Mouse (Mus musculus) small intestine, adult 2 months (tissue): ENCODE measurements around the gene Gm4792. TPM values are rescaled to one million over a fixed set of nuclear protein-coding genes. Genes with fewer than 3 reads are reported as not detected.

Experiments
- H3K27ac ChIP-seq: fragments of 200-500 bp; 2 replicates; pipeline ENCODE4 v1.5.1; 2012; ENCODE audit warnings: low read depth, low read length, control low read depth, inconsistent platforms; ENCODE audit not compliant: insufficient read depth
- H3K27me3 ChIP-seq: fragments of 200-500 bp; 2 replicates; pipeline ENCODE4 v1.6.1; 2012; ENCODE audit warnings: mild to moderate bottlenecking, moderate library complexity, low read length, inconsistent platforms; ENCODE audit not compliant: control insufficient read depth, insufficient read depth
- H3K36me3 ChIP-seq: fragments of 200-500 bp; 2 replicates; pipeline ENCODE4 v1.6.1; 2012; ENCODE audit warnings: mild to moderate bottlenecking, low read length, control low read depth, inconsistent platforms; ENCODE audit not compliant: control insufficient read depth, insufficient read depth
- H3K4me1 ChIP-seq: fragments of 200-500 bp; 2 replicates; pipeline ENCODE4 v1.6.1; 2012; ENCODE audit warnings: low read length, inconsistent platforms, mixed read lengths; ENCODE audit not compliant: control insufficient read depth, insufficient read depth, insufficient read length
- H3K4me3 ChIP-seq: fragments of 200-500 bp; 2 replicates; pipeline ENCODE4 v1.5.1; 2012; ENCODE audit warnings: low read depth, mild to moderate bottlenecking, control low read depth, inconsistent platforms, low read length, moderate library complexity
- CTCF ChIP-seq: fragments of 200-500 bp; IDR thresholded peaks from 2 replicates; pipeline ENCODE4 v1.5.1; 2012; ENCODE audit warnings: low read depth, mild to moderate bottlenecking, control low read depth, inconsistent platforms, low read length, moderate library complexity, mixed read lengths; ENCODE audit not compliant: insufficient replicate concordance, insufficient read length; ENCODE audit errors: extremely low read depth
- POLR2A ChIP-seq: fragments of 200-500 bp; IDR thresholded peaks from 2 replicates; pipeline ENCODE4 v1.6.1; 2012; ENCODE audit warnings: low read depth, mild to moderate bottlenecking, control low read depth, inconsistent platforms, low read length, moderate library complexity
- WGBS: fragments of 180-500 bp; shearing (Covaris S2); methylation state at CpG from one replicate; pipeline ENCODE4 v1.1.7; 2018; 5-methylcytosine and 5-hydroxymethylcytosine counted together
- polyA plus RNA-seq: library from polyadenylated mRNA; depleted of rRNA; stranded (reverse); fragments of >200 nt; gene quantifications from 2 replicates; pipeline ENCODE4 v1.2.3, GENCODE M21; 2012

Gm4792 gene
- polyA plus RNA-seq, 1 experiment: not detected

DNA sequence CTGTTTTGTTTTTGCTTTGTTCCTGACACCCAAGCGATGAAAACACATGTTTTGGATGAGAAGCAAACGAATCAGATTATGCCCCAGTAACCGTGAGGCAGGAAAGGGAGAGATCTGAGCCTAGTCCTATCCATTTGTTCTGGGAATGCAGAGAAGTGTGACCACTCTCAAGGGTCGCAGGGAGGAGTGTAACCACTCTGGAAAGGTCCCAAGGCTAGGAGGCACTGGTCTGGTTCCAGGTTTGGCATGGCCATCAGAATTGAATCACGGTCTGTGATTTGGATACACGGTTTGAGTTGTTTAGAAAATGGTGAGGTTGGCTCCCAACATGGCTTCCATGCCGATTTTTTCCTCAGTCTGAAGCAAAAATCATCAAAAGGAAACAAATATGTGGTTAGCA is 43.8 kb upstream of the Gm4792 start:
- TF ChIP-seq CTCF (no peak), POLR2A (no peak)
- 72% methylated on average over 7 of the region's 7 CpGs for WGBS
- Histone ChIP-seq H3K27me3 (no peaks in the 10 kb centered on the region), H3K4me1 (no peaks in the 10 kb centered on the region), H3K27ac (no peak overlapping the region), H3K36me3 (no peaks in the 10 kb centered on the region), H3K4me3 (no peak overlapping the region)

DNA sequence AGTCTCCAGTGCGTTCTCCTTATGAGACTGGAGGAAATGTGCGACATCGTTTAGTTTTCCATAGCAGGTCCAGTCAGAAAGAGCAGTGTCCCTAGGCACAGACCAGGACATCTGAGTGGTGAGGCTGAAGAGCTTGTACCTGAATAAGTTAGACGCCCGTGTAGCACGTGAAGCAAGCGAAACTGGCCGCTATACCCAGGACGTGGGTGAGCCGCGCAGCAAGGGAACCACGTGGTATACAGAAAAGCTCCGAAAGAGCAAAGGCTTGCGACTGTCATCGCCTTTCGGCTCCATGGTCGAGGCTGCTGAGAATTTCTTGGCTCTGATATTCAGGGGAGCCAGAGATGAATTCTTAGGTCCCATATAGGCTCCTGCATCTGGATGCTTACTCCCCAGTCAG is 43.0 kb upstream of the Gm4792 start:
- WGBS: 71% methylated on average over 17 of the region's 17 CpGs
- Histone ChIP-seq H3K27me3 (no peaks in the 10 kb centered on the region), H3K4me1 (no peaks in the 10 kb centered on the region), H3K4me3 (no peak overlapping the region), H3K36me3 (no peaks in the 10 kb centered on the region), H3K27ac (no peak overlapping the region)
- TF ChIP-seq CTCF (no peak), POLR2A (no peak)

DNA sequence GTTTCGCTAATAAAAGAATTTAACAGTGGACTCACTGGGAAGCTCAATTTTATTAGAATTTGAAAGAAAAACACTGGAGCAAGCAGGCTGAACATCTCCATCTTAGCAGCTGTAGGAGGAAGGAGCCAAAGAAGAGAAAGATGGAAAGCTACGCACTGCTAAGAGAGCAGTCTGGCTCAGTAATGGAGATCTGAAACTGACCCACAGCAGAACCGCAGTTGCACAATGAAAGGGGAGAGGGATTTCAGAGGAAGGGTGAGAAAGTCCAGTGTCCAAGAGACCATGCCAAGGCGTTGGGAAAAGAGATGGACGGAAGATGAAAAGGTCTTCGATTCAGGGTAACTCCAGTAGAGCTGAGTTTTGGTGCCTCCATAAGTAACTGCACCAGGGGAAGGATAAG is 37.6 kb upstream of the Gm4792 start:
- Histone ChIP-seq H3K4me1 (no peaks in the 10 kb centered on the region), H3K27ac (no peak overlapping the region), H3K4me3 (no peak overlapping the region), H3K36me3 (no peaks in the 10 kb centered on the region), H3K27me3 (no peaks in the 10 kb centered on the region)
- TF ChIP-seq CTCF (no peak), POLR2A (no peak)
- WGBS: 88% methylated on average over 6 of the region's 6 CpGs

DNA sequence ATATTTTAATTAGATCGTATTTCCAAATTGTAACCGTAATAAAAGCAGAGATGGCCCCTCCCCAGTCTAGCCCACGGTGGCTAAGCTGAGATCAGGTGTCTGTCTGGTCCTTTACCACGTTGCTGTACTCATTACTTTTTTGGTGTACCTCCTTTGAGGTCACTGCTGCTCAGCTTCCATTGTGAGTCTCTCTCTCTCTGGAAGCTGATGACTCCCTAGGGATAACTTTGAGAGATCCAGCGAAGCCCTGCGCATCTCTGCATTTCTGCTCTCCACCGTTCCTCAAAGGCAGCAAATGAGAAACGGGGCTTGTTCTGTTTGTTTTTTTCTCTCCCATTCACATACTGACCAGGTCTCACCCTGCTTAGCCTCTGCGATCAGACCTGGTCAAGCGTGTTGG is 36.5 kb upstream of the Gm4792 start:
- no peak overlapping the region for H3K27ac ChIP-seq

DNA sequence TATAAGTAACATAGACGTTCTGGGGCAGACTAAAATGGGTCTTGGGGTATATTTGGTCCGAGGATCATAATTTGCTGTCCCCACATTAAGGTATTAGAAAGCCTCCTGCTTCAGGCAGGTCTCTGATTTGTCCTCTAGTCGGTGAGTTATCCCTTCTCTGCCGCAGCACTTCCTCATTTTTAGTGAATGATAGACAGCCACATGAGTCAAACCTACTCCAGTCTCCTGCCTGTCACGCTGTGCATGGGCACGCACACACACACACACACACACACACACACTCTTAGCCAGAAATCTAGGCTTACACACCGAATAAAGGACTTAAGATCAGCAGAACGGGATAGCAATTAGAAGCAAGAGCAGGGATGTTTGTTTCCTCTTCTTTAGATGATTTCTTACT is 34.8 kb upstream of the Gm4792 start:
- WGBS: 73% methylated on average over 8 of the region's 8 CpGs
- Histone ChIP-seq H3K27ac (no peak overlapping the region), H3K4me1 (no peaks in the 10 kb centered on the region), H3K36me3 (no peaks in the 10 kb centered on the region), H3K27me3 (no peaks in the 10 kb centered on the region), H3K4me3 (no peak overlapping the region)
- TF ChIP-seq CTCF: no peak
- TF ChIP-seq POLR2A: no peak

More for the DNA sequence above, 36.5 kb upstream of the Gm4792 start:
- H3K4me3 ChIP-seq: no peak overlapping the region
- H3K4me1 ChIP-seq: no peaks in the 10 kb centered on the region
- WGBS: 68% methylated on average over 10 of the region's 10 CpGs
- no peaks in the 10 kb centered on the region for H3K27me3 ChIP-seq
- no peaks in the 10 kb centered on the region for H3K36me3 ChIP-seq
- no peak for TF ChIP-seq POLR2A

DNA sequence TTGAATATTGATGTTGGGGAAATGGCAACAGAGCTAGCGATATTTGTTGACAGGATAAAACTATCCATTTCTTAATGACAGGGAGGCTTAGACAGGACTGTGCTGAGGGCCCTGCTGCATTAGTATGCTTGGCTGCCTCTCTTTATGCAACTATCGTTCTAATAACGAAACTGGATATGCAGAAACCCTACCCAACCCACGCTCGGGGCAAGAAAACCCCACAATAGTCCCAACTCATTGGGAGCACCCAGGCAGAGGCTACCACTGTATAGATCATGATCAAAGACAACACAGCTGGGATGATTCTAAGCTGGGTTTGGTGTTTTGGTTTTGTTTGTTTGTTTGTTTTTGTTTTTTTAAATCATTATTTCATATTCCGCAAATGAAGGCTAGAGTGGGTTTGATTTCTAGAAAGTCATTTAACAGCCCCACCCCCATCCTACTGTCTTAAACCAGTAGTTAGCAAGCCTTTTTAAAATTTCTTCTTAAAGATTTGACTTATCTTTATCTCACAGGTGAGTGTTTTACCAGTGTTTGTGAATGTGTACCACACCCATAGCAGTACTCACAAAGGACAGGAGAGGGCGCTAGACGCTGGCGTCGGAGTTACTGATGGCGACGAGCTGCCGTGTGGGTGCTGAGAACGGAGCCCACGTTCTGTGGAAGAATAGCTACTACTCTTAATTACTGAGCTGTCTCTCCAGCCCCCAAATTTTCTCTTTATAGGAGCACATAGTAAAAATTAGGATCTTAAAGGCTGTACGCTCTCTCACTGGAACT is 34.0 kb upstream of the Gm4792 start:
- TF ChIP-seq POLR2A (no peak), CTCF (peak; percentile 38; the same call in 1 of the 2 replicates)
- H3K4me3 ChIP-seq: no peak overlapping the region
- no peaks in the 10 kb centered on the region for H3K36me3 ChIP-seq
- H3K27ac ChIP-seq: no peak overlapping the region
- WGBS: 84% methylated on average over 16 of the region's 16 CpGs
- no peaks in the 10 kb centered on the region for H3K27me3 ChIP-seq
- H3K4me1 ChIP-seq: no peaks in the 10 kb centered on the region

DNA sequence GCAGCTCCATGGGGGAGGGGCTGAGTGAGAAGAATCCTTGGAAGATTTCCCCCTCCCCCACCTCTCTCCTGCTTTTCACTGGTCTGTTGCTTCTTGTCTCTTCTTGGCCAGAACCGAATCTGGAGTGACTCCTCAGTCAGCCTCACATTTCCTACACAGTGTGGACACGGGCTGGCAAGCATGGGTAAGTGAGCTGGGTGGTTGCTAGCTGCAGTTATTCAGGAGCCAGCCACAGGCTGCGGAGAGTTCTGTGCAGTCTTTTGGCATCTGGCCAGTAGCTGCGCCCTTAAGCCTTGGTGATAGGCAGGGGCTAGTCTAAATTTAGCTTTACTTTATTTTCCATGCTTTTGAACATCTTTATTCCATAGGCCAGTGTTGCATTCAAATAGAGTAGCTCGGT is 31.5 kb upstream of the Gm4792 start:
- H3K27ac ChIP-seq: no peak overlapping the region
- H3K4me1 ChIP-seq: no peaks in the 10 kb centered on the region
- WGBS: 34% methylated on average over 5 of the region's 5 CpGs
- H3K27me3 ChIP-seq: no peaks in the 10 kb centered on the region; the same call in 1 of the 2 replicates
- H3K4me3 ChIP-seq: no peak overlapping the region
- no peaks in the 10 kb centered on the region for H3K36me3 ChIP-seq
- TF ChIP-seq POLR2A (no peak), CTCF (no peak)

DNA sequence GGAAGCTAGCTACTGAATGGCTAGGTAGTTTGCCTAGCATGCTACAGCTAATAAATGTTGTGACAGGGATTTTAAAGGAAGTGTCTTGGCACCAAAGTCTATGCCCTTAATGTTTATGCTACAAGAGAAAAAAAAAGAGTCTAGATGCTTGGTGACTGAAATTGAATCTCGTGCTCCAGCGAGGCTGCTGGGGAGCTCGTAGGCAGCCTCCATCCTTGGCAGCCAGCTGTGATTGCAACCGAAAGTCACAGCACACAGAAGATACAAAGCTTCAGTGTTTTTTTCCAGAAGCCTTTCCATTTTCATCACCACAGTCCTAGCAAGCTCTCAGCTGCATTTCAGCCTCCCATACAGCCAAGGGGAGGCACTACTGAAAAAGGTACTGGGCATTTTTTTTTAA is 20.1 kb upstream of the Gm4792 start:
- H3K4me3 ChIP-seq: no peak overlapping the region

More for the DNA sequence above, 20.1 kb upstream of the Gm4792 start:
- Histone ChIP-seq H3K27ac (no peak overlapping the region), H3K27me3 (no peaks in the 10 kb centered on the region), H3K4me1 (no peaks in the 10 kb centered on the region), H3K36me3 (no peaks in the 10 kb centered on the region)
- WGBS: 64% methylated on average over 4 of the region's 4 CpGs
- no peak for TF ChIP-seq CTCF
- no peak for TF ChIP-seq POLR2A
